In the genomic region with DNA sequence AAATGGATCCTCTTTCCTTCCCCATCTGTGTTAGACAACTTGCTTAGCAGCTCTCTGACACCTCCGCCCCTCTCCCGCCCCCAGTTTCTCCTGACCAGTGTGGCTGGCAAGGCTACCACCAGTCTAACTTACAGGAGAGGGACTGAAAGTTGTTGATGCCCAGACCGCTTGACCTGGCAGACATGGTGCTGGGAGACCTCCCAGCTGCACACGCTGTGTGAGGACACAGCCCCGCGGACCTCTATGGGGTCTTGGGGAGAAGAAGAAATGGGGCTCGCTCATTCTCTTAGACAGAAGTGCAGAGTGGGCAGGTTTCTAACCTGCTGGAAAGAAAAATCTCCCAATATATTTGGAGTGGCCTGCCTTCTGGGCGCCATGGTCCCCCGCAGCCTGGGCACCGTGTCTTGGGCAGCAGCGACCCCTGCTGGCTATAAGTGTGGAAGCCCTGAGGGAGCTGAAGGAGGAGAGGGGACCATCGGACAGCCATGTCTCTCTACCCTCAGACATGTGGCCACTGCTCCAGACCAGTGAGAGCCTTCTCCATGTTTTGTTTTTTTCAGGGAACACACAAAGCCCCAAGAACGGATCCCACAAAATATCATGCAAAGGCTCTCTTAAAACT, we compare ENCODE assay signal across 8 mouse cellular contexts. TPM values are rescaled to one million over a fixed set of nuclear protein-coding genes. Genes with fewer than 3 reads are reported as not detected.
DNase-seq lines count a peak whose midpoint lies in the region; ATAC-seq lines count a peak whose summit lies in the region.

No protein-coding gene starts in this region.

- peaks cover 3% of the 10 kb centered on the region for H3K27me3 ChIP-seq in intestine, embryonic 14.5 days (replicated peaks; ENCODE audit: control insufficient read depth, insufficient read depth, low read length)
- peaks cover 17% of the 10 kb centered on the region for H3K27me3 ChIP-seq in midbrain, embryonic 12.5 days

- no peaks in the 10 kb centered on the region for H3K9me3 ChIP-seq in intestine, embryonic 14.5 days (ENCODE audit: control insufficient read depth, low read length)
- H3K9me3 ChIP-seq in midbrain, embryonic 12.5 days, result no peaks in the 10 kb centered on the region

- intact Hi-C loops in left cerebral cortex, postnatal 14 days (cut with DNase I), result loop anchor here (1.0 to 5.0 kb wide), 4 partner anchors 122 to 1113 kb away; no protein-coding TSS in a partner anchor

- H3K36me3 ChIP-seq in intestine, embryonic 14.5 days (ENCODE audit: control insufficient read depth, insufficient read depth, low read length), result no peaks in the 10 kb centered on the region
- no peaks in the 10 kb centered on the region for H3K36me3 ChIP-seq in midbrain, embryonic 12.5 days

- no peak overlapping the region for H3K4me3 ChIP-seq in intestine, embryonic 14.5 days (ENCODE audit: low read depth, low read length)
- H3K4me3 ChIP-seq in midbrain, embryonic 12.5 days, result no peak overlapping the region

- no peak overlapping the region for H3K9ac ChIP-seq in intestine, embryonic 14.5 days (ENCODE audit: low read length)
- no peak overlapping the region for H3K9ac ChIP-seq in midbrain, embryonic 12.5 days (replicated peaks)

- H3K27ac ChIP-seq in intestine, embryonic 14.5 days (ENCODE audit: low read depth), result no peak overlapping the region
- H3K27ac ChIP-seq in midbrain, embryonic 12.5 days (replicated peaks), result no peak overlapping the region

- peak; percentile 79 for ATAC-seq in common myeloid progenitor, adult 5-6 weeks (replicated peaks; ENCODE audit: low read depth, poor library complexity, severe bottlenecking)
- peak; percentile 82 for ATAC-seq in intestine, embryonic 14.5 days (replicated peaks; ENCODE audit: low FRiP score, low TSS enrichment, low read depth)
- ATAC-seq in midbrain, embryonic 12.5 days (ENCODE audit: low FRiP score, low read depth), result peak; percentile 81
- no peak for ATAC-seq in activated CD4-positive, CD25-positive, alpha-beta regulatory T cell, adult 4 months

- peak; percentile 67 to 85 for DNase-seq in adrenal gland, adult (ENCODE audit: inconsistent age in 2 of 2, low spot score in 1 of 2)
- DNase-seq in gastrocnemius, postnatal 25 days, result peak; percentile 52
- DNase-seq in intestine, embryonic 14.5 days (ENCODE audit: low spot score), result peak; percentile 91
- DNase-seq in left cerebral cortex, postnatal 14 days (ENCODE audit: low spot score in 2 of 2), result peak; percentile 77 to 86
- DNase-seq in spleen, adult 12 weeks (ENCODE audit: low spot score), result peak; percentile 18

- WGBS in intestine, embryonic 14.5 days, result 30% methylated on average over 13 of the region's 13 CpGs
- WGBS in midbrain, embryonic 12.5 days, result 24% methylated on average over 13 of the region's 13 CpGs

- H3K4me1 ChIP-seq in intestine, embryonic 14.5 days (replicated peaks; ENCODE audit: control insufficient read depth, insufficient read depth, low read length), result no peaks in the 10 kb centered on the region
- peaks cover 13% of the 10 kb centered on the region for H3K4me1 ChIP-seq in midbrain, embryonic 12.5 days

- H3K4me2 ChIP-seq in intestine, embryonic 14.5 days (ENCODE audit: low read length), result no peak overlapping the region
- 0 out of 2 replicates have a peak overlapping the region, but pooled peaks have one; percentile 8 for H3K4me2 ChIP-seq in midbrain, embryonic 12.5 days (replicated peaks)

RNA-seq across cellular contexts. Expression of gene Cdc5l, which starts 59.4 kb away (rescaled TPM):
- total RNA-seq in common myeloid progenitor, adult 5-6 weeks (2017), result 128 and 141 TPM in 2 replicates
- total RNA-seq in gastrocnemius, postnatal 25 days (2021), result 10 to 100 TPM; 32.9 to 33.3 TPM
- 62.6 and 68.3 TPM in 2 replicates for polyA plus RNA-seq in intestine, embryonic 14.5 days (2014; fragmentation: Nextera tagmentation; extraction: Ambion mirVana)
- total RNA-seq in left cerebral cortex, postnatal 14 days (2021), result 10 to 100 TPM; 49.5 to 49.7 TPM
- polyA plus RNA-seq in midbrain, embryonic 12.5 days (2016; fragmentation: Nextera tagmentation; extraction: Ambion mirVana), result 74.2 and 76.4 TPM in 2 replicates
- polyA plus RNA-seq in activated CD4-positive, CD25-positive, alpha-beta regulatory T cell, adult 4 months (2017; shearing (Covaris generic)), result 10 to 100 TPM; 61.5 to 69.5 TPM

Comparison
In these comparisons a context has a peak if more than half of its experiments do, and no peak if none do; other contexts are left out.
1. DNase-seq: peak in every context shown above with its lines; median percentile 91 in intestine, embryonic 14.5 days; 82 in left cerebral cortex, postnatal 14 days; 76 in adrenal gland, adult; 52 in gastrocnemius, postnatal 25 days; 18 in spleen, adult 12 weeks.